Mouse (Mus musculus) right cerebral cortex, adult 2 months (tissue): ENCODE data around the gene Pgp.
"Not testable (repeated sequence)": the region's sequence is repeated elsewhere in the genome, so short reads cannot be mapped to it uniquely, and the experiment has no call there.

ENCODE experiments used
- DNase-seq, 2 experiments: peaks; one replicate each; pipeline ENCODE4 v3.0.0; 2021 to 2022; ENCODE audit warnings: low spot score in 2 of 2

The Pgp gene

GRCm38 (mm10) chr17:24455523-24456206 lies 14.5 kb upstream of the Pgp start:
- not testable (repeated sequence) for DNase-seq

GRCm38 (mm10) chr17:24461580-24461979 lies 8.6 kb upstream of the Pgp start:
- no peak for DNase-seq

GRCm38 (mm10) chr17:24462932-24463331 lies 7.3 kb upstream of the Pgp start:
- DNase-seq, result no peak

GRCm38 (mm10) chr17:24463374-24464133 lies 6.6 kb upstream of the Pgp start:
- DNase-seq, result no peak

- DNase-seq, result no peak
These were observed 1.5 kb upstream of the Pgp start for GRCm38 (mm10) chr17:24468636-24469246.

- DNase-seq, result no peak
These were observed 769 bp upstream of the Pgp start for GRCm38 (mm10) chr17:24469336-24469909.

GRCm38 (mm10) chr17:24470701-24471527 lies 722 bp downstream of the Pgp start:
- DNase-seq, result peak; percentile 40 to 61

GRCm38 (mm10) chr17:24472512-24472911 lies 2.3 kb downstream of the Pgp start:
- no peak for DNase-seq

- DNase-seq, result no peak
These were observed 3.6 kb downstream of the Pgp start, which contains the start of gene Bricd5 for GRCm38 (mm10) chr17:24473612-24474275. Bricd5 (plus strand) TSS chr17:24473884.

GRCm38 (mm10) chr17:24474557-24474956 lies 4.4 kb downstream of the Pgp start:
- DNase-seq, result peak in 1 of 2 experiments; percentile 41

- no peak for DNase-seq
These were observed 5.4 kb downstream of the Pgp start for GRCm38 (mm10) chr17:24475586-24475985.

GRCm38 (mm10) chr17:24476022-24476776 lies 6.0 kb downstream of the Pgp start:
- DNase-seq, result no peak

- no peak for DNase-seq
These were observed 7.1 kb downstream of the Pgp start for GRCm38 (mm10) chr17:24477053-24477984.

GRCm38 (mm10) chr17:24477985-24478600 lies 7.9 kb downstream of the Pgp start:
- DNase-seq, result no peak

- DNase-seq, result peak; percentile 98 to 99
These were observed 8.6 kb downstream of the Pgp start, which contains the start of gene Mlst8 for GRCm38 (mm10) chr17:24478663-24479380. Mlst8 (minus strand) TSS chr17:24479078.

GRCm38 (mm10) chr17:24479431-24479830 lies 9.2 kb downstream of the Pgp start:
- no peak for DNase-seq

- DNase-seq, result no peak
These were observed 10.1 kb downstream of the Pgp start for GRCm38 (mm10) chr17:24480201-24480826.
